Mouse (Mus musculus): ENCODE results near the gene Gfral. TPM values are rescaled to one million over a fixed set of nuclear protein-coding genes. Genes with fewer than 3 reads are reported as not detected.

Gene Gfral
- polyA plus RNA-seq (2012; rRNA removed) = not detected in 2 replicates

- DNase-seq (ENCODE audit: low read depth) = no peak
These were observed at the start of gene Gfral for GRCm38 (mm10) chr9:76213557-76213956. TSS of gene Gfral (minus strand) at chr9:76213657.

GRCm38 (mm10) chr9:76257731-76258130, 44.3 kb upstream of the Gfral start:
- no peak for DNase-seq (ENCODE audit: low read depth)

- no peak for DNase-seq (ENCODE audit: low read depth)
These were observed 39.1 kb upstream of the Gfral start for GRCm38 (mm10) chr9:76252544-76252943.

GRCm38 (mm10) chr9:76252109-76252508, 38.7 kb upstream of the Gfral start:
- DNase-seq (ENCODE audit: low read depth) = no peak

GRCm38 (mm10) chr9:76242322-76242721, 28.9 kb upstream of the Gfral start:
- DNase-seq (ENCODE audit: low read depth) = no peak

GRCm38 (mm10) chr9:76237946-76238345, 24.5 kb upstream of the Gfral start:
- DNase-seq (ENCODE audit: low read depth) = no peak

GRCm38 (mm10) chr9:76237243-76237642, 23.8 kb upstream of the Gfral start:
- no peak for DNase-seq (ENCODE audit: low read depth)

- no peak for DNase-seq (ENCODE audit: low read depth)
These were observed 23.2 kb upstream of the Gfral start for GRCm38 (mm10) chr9:76236626-76237025.

- no peak for DNase-seq (ENCODE audit: low read depth)
These were observed 22.6 kb upstream of the Gfral start for GRCm38 (mm10) chr9:76235945-76236503.

GRCm38 (mm10) chr9:76234899-76235298, 21.4 kb upstream of the Gfral start:
- DNase-seq (ENCODE audit: low read depth) = no peak

- DNase-seq (ENCODE audit: low read depth) = no peak
These were observed 16.9 kb upstream of the Gfral start for GRCm38 (mm10) chr9:76230400-76230799.

- DNase-seq (ENCODE audit: low read depth) = no peak
These were observed 3.9 kb upstream of the Gfral start for GRCm38 (mm10) chr9:76217178-76217975.

- no peak for DNase-seq (ENCODE audit: low read depth)
These were observed 1.2 kb upstream of the Gfral start for GRCm38 (mm10) chr9:76214678-76215077.

- DNase-seq (ENCODE audit: low read depth) = no peak
These were observed 16.5 kb downstream of the Gfral start for GRCm38 (mm10) chr9:76196917-76197316.

- no peak for DNase-seq (ENCODE audit: low read depth)
These were observed 34.2 kb downstream of the Gfral start for GRCm38 (mm10) chr9:76179221-76179620.

- no peak for DNase-seq (ENCODE audit: low read depth)
These were observed 40.7 kb downstream of the Gfral start for GRCm38 (mm10) chr9:76172686-76173295.

- DNase-seq (ENCODE audit: low read depth) = no peak
These were observed 45.1 kb downstream of the Gfral start for GRCm38 (mm10) chr9:76168355-76168754.

- DNase-seq (ENCODE audit: low read depth) = no peak
These were observed 51.0 kb downstream of the Gfral start for GRCm38 (mm10) chr9:76162446-76162845.

GRCm38 (mm10) chr9:76145593-76145992, 67.9 kb downstream of the Gfral start:
- DNase-seq (ENCODE audit: low read depth) = no peak

GRCm38 (mm10) chr9:76138378-76139109, 74.9 kb downstream of the Gfral start:
- DNase-seq (ENCODE audit: low read depth) = no peak

- DNase-seq (ENCODE audit: low read depth) = no peak
These were observed 79.4 kb downstream of the Gfral start for GRCm38 (mm10) chr9:76134042-76134441.

- DNase-seq (ENCODE audit: low read depth) = no peak
These were observed 84.1 kb downstream of the Gfral start for GRCm38 (mm10) chr9:76129353-76129752.

Data from gonadal fat pad, adult 2 months (tissue).